Mouse (Mus musculus) cerebellum, postnatal 36 days (tissue): ENCODE data around the gene Rbm8a.

Source experiments
- DNase-seq, 2 experiments: peaks; one replicate each; pipeline ENCODE4 v3.0.0; 2021 to 2022; ENCODE audit warnings: mixed read lengths in 2 of 2

Gene Rbm8a

GRCm38 (mm10) chr3:96671519-96671918 is 41.8 kb downstream of the Rbm8a start:
- no peak for DNase-seq

GRCm38 (mm10) chr3:96673514-96673913 is 43.8 kb downstream of the Rbm8a start:
- no peak for DNase-seq

DNA sequence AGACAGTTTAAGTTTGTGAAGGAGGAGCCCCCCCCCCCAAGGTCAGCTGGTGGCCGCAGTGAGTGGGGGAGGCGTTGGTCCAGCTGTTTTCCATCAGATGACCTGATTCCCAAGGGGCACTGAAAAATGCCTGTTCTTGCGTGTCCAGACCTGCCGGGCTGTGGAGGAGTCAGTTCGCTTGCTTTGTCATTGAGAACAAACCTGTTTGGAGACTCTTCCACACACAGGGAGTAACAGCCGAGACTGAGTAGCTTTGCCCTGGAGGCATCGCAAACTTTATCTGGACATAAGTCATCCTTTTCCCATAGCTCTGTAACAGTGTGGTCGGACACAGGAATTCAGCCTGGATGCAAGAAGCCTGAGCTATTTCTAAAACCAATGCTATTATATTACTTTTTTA is 44.7 kb downstream of the Rbm8a start:
- no peak for DNase-seq

DNA sequence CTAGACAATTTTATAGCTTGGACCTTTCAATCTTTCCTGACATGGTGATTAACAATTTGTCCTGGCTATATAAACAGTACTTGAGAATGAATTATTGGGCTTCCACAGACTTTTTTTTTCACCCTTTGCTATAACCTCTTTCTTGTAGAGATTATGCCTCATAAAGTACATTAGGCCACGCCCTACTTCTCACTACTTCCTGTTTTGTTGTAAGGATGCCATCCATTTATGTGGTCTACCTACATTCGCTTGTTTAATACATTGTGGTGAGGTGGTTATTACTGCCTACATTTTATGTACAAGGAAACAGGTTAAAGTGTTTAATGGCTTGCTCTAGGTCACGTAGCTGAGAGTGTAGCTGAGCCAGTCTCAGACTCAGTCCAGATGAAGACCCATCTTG is 45.4 kb downstream of the Rbm8a start:
- DNase-seq, result no peak

GRCm38 (mm10) chr3:96675690-96676089 is 46.0 kb downstream of the Rbm8a start:
- no peak for DNase-seq

DNA sequence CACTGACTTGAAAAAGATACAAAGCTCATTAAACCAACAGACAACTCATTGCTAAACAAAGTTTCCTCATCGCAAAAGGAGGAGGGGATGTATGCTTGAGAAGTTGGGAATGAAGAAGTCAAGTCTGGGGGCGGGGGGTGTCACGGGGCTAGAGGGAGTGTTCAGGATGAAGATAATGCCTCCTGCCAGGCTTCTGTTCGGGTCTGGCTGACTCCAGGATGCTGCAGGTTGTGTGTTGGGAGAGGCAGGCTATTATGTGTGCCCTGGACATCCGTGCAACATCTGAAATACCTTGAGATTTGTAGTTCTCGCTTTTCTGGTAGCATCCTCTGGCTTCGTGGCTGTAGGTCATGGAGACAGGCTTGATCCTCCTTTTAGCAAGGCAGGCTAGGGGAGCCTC is 48.7 kb downstream of the Rbm8a start:
- DNase-seq, result no peak

- no peak for DNase-seq
These were observed 49.5 kb downstream of the Rbm8a start for GRCm38 (mm10) chr3:96679159-96679674.

DNA sequence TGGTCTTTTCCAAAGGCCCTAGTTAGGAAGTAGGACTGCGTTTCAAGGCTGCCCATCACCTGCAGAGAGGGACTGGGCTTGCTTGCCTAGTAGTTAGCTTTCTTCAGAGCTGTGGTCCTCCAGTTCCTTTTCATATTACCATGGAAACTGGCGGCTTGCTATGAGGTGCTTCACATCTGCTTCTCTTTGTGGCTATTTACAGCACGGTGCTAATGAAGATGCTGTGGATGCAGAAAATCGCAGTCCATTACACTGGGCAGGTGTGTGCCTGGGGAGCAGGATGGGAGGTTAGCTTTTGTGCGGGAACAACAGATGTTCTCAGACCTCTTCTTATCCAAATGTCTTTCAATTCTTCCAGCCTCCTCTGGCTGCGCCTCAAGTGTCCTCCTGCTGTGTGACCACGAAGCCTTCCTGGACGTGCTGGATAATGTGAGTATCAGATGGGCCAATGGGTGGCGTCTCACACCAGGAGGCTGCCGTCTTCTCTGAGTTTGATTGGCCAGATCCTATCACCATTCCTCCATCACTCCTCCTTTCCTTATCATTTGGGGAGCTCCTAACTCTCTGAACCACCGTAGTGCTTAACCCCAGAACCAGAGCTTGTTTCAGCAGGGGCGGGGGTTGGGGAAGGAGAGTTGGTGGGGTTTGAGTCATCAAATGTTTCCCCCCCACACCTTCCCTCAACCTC is 50.7 kb downstream of the Rbm8a start:
- DNase-seq, result no peak
